Mouse (Mus musculus) heart, postnatal 36 days (tissue): ENCODE results near the gene Pigb. TPM values are rescaled to one million over a fixed set of nuclear protein-coding genes. Genes with fewer than 3 reads are reported as not detected.

Experiments used
- DNase-seq, 2 experiments: peaks; one replicate each; pipeline ENCODE4 v3.0.0; 2021 to 2022
- intact Hi-C: fragments of 180-260 bp; cut with DNase I; formaldehyde crosslinking; loops from one replicate; pipeline ENCODE4 v1.15.1; 2025
- total RNA-seq, 2 experiments: library from RNA; stranded (reverse); gene quantifications; 2 replicates each; pipeline ENCODE4 v1.2.3; 2021

Pigb gene
- total RNA-seq, 2 experiments from 2014 or later, result 2.0 to 2.4 TPM

GRCm38 (mm10) chr9:73048927-73049326, 8.7 kb upstream of the Pigb start:
- intact Hi-C loops, result no loop called here
- DNase-seq, result no peak

GRCm38 (mm10) chr9:73047906-73048305, 7.7 kb upstream of the Pigb start:
- intact Hi-C loops, result no loop called here
- no peak for DNase-seq

- DNase-seq, result no peak
- intact Hi-C loops, result loop anchor here (2.0 kb wide), 2 partner anchors 25 to 77 kb away; no protein-coding TSS in a partner anchor
Observed at GRCm38 (mm10) chr9:73045711-73046110, 5.5 kb upstream of the Pigb start.

GRCm38 (mm10) chr9:73045204-73045603, 5.0 kb upstream of the Pigb start:
- DNase-seq, result peak in 1 of 2 experiments; percentile 12
- intact Hi-C loops, result loop anchor here (2.0 kb wide), 2 partner anchors 26 to 76 kb away; no protein-coding TSS in a partner anchor

GRCm38 (mm10) chr9:73044146-73045079, 4.2 kb upstream of the Pigb start, which contains the start of gene Rab27a:
TSS of gene Rab27a (plus strand) at chr9:73044854.
- DNase-seq, result peak; percentile 83 to 87
- intact Hi-C loops, result loop anchor here (1.0 to 2.0 kb wide), 3 partner anchors 26 to 76 kb away; no protein-coding TSS in a partner anchor

- intact Hi-C loops, result no loop called here
Observed at GRCm38 (mm10) chr9:73039222-73039945, 794 bp downstream of the Pigb start.

GRCm38 (mm10) chr9:73033406-73033805, 6.8 kb downstream of the Pigb start:
- intact Hi-C loops, result no loop called here
- no peak for DNase-seq

More at GRCm38 (mm10) chr9:73039222-73039945, 794 bp downstream of the Pigb start:
- DNase-seq, result peak; percentile 91 to 94

- DNase-seq, result no peak
- intact Hi-C loops, result no loop called here
Observed at GRCm38 (mm10) chr9:73031421-73031820, 8.8 kb downstream of the Pigb start.

- intact Hi-C loops, result no loop called here
- DNase-seq, result no peak
Observed at GRCm38 (mm10) chr9:73030443-73030842, 9.7 kb downstream of the Pigb start.

GRCm38 (mm10) chr9:73025818-73026636, 14.2 kb downstream of the Pigb start:
- intact Hi-C loops, result no loop called here
- DNase-seq, result no peak

- intact Hi-C loops, result no loop called here
- DNase-seq, result no peak
Observed at GRCm38 (mm10) chr9:73020566-73021097, 19.5 kb downstream of the Pigb start.

- no peak for DNase-seq
- intact Hi-C loops, result no loop called here
Observed at GRCm38 (mm10) chr9:73019841-73020240, 20.3 kb downstream of the Pigb start.

GRCm38 (mm10) chr9:73014724-73015123, 25.5 kb downstream of the Pigb start:
- intact Hi-C loops, result no loop called here
- DNase-seq, result no peak

- no peak for DNase-seq
- intact Hi-C loops, result no loop called here
Observed at GRCm38 (mm10) chr9:73012629-73013028, 27.5 kb downstream of the Pigb start.

- DNase-seq, result no peak
- intact Hi-C loops, result no loop called here
Observed at GRCm38 (mm10) chr9:73008384-73008783, 31.8 kb downstream of the Pigb start.

GRCm38 (mm10) chr9:73006175-73006574, 34.0 kb downstream of the Pigb start:
- intact Hi-C loops, result no loop called here
- no peak for DNase-seq

- intact Hi-C loops, result no loop called here
- DNase-seq, result no peak
Observed at GRCm38 (mm10) chr9:73005106-73005505, 35.1 kb downstream of the Pigb start.

- no peak for DNase-seq
- intact Hi-C loops, result no loop called here
Observed at GRCm38 (mm10) chr9:73004076-73004475, 36.1 kb downstream of the Pigb start.

- no peak for DNase-seq
- intact Hi-C loops, result no loop called here
Observed at GRCm38 (mm10) chr9:73002177-73002576, 38.0 kb downstream of the Pigb start.
